Mouse (Mus musculus) small intestine, adult 2 months (tissue): ENCODE data around the gene Gm17268. TPM values are rescaled to one million over a fixed set of nuclear protein-coding genes. Genes with fewer than 3 reads are reported as not detected.

ENCODE experiments used
- H3K27ac ChIP-seq: fragments of 200-500 bp; 2 replicates; pipeline ENCODE4 v1.5.1; 2012; ENCODE audit warnings: low read depth, low read length, control low read depth, inconsistent platforms; ENCODE audit not compliant: insufficient read depth
- H3K27me3 ChIP-seq: fragments of 200-500 bp; 2 replicates; pipeline ENCODE4 v1.6.1; 2012; ENCODE audit warnings: mild to moderate bottlenecking, moderate library complexity, low read length, inconsistent platforms; ENCODE audit not compliant: control insufficient read depth, insufficient read depth
- H3K36me3 ChIP-seq: fragments of 200-500 bp; 2 replicates; pipeline ENCODE4 v1.6.1; 2012; ENCODE audit warnings: mild to moderate bottlenecking, low read length, control low read depth, inconsistent platforms; ENCODE audit not compliant: control insufficient read depth, insufficient read depth
- H3K4me1 ChIP-seq: fragments of 200-500 bp; 2 replicates; pipeline ENCODE4 v1.6.1; 2012; ENCODE audit warnings: low read length, inconsistent platforms, mixed read lengths; ENCODE audit not compliant: control insufficient read depth, insufficient read depth, insufficient read length
- H3K4me3 ChIP-seq: fragments of 200-500 bp; 2 replicates; pipeline ENCODE4 v1.5.1; 2012; ENCODE audit warnings: low read depth, mild to moderate bottlenecking, control low read depth, inconsistent platforms, low read length, moderate library complexity
- CTCF ChIP-seq: fragments of 200-500 bp; IDR thresholded peaks from 2 replicates; pipeline ENCODE4 v1.5.1; 2012; ENCODE audit warnings: low read depth, mild to moderate bottlenecking, control low read depth, inconsistent platforms, low read length, moderate library complexity, mixed read lengths; ENCODE audit not compliant: insufficient replicate concordance, insufficient read length; ENCODE audit errors: extremely low read depth
- POLR2A ChIP-seq: fragments of 200-500 bp; IDR thresholded peaks from 2 replicates; pipeline ENCODE4 v1.6.1; 2012; ENCODE audit warnings: low read depth, mild to moderate bottlenecking, control low read depth, inconsistent platforms, low read length, moderate library complexity
- whole genome bisulfite sequencing: fragments of 180-500 bp; shearing (Covaris S2); methylation state at CpG from one replicate; pipeline ENCODE4 v1.1.7; 2018; 5-methylcytosine and 5-hydroxymethylcytosine counted together
- polyA plus RNA-seq: library from polyadenylated mRNA; depleted of rRNA; stranded (reverse); fragments of >200 nt; gene quantifications from 2 replicates; pipeline ENCODE4 v1.2.3, GENCODE M21; 2012; rRNA removed

Gene Gm17268
- polyA plus RNA-seq, 1 experiment: not detected

DNA sequence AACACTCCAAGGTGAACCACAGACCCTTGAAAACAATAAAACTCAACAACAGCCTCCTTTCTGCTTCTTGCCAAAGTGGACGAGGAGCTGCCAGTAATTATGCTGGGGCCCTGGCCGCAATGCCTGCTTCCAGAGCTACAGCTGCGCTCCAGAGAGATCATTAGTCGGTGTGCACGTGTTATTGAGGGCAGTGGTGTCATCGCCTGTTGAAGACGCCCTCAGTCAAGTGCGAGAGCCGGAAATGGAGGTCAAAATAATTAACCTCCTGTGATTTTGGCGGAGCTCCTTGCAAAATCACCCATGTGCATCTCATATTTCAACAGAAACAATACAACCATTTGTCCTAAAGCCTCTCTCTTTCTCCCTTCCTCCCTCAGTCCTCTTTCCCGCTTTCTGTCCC, 56.2 kb downstream of the Gm17268 start:
- no peak overlapping the region for H3K4me3 ChIP-seq
- no peaks in the 10 kb centered on the region for H3K36me3 ChIP-seq
- no peaks in the 10 kb centered on the region for H3K27me3 ChIP-seq
- H3K27ac ChIP-seq: no peak overlapping the region
- no peaks in the 10 kb centered on the region for H3K4me1 ChIP-seq
- TF ChIP-seq CTCF (no peak), POLR2A (no peak)
- WGBS: 60% methylated on average over 11 of the region's 11 CpGs

Other genes starting within 250 kb of the Gm17268 start
- gene 5530401A14Rik, start 177.9 kb downstream of the Gm17268 start, polyA plus RNA-seq: not detected in 2 replicates
- gene Asic2, start 70.1 kb downstream of the Gm17268 start, polyA plus RNA-seq: 0.47 and 1.4 TPM in 2 replicates
- 1.4 and 2.0 TPM in 2 replicates for gene Ccl2, start 3.0 kb downstream of the Gm17268 start, polyA plus RNA-seq
- 0.32 and 0.91 TPM in 2 replicates for gene Ccl7, start 7.2 kb upstream of the Gm17268 start, polyA plus RNA-seq
- 12.6 and 14.8 TPM in 2 replicates for gene Ccl11, start 19.3 kb upstream of the Gm17268 start, polyA plus RNA-seq
- 0.39 and 0.89 TPM in 2 replicates for gene Ccl12, start 63.3 kb upstream of the Gm17268 start, polyA plus RNA-seq
- 1.1 and 6.2 TPM in 2 replicates for gene Ccl8, start 76.6 kb upstream of the Gm17268 start, polyA plus RNA-seq